In genomic region chr11:95210185-95211030, GRCm38 (mm10) we compare ENCODE assay signal across 8 mouse cellular contexts. TPM values are rescaled to one million over a fixed set of nuclear protein-coding genes. Genes with fewer than 3 reads are reported as not detected.
DNase-seq lines count a peak whose midpoint lies in the region; ATAC-seq lines count a peak whose summit lies in the region.

No protein-coding gene starts in this region.

- peak; percentile 96 for ATAC-seq in lung, embryonic 16.5 days (ENCODE audit: low read depth)
- peak; percentile 90 for ATAC-seq in stomach, embryonic 16.5 days (ENCODE audit: insufficient read depth, low FRiP score)
- ATAC-seq in cerebellum, adult (ENCODE audit: insufficient number of reproducible peaks, low FRiP score, low TSS enrichment) = no peak

- H3K4me3 ChIP-seq in forebrain, embryonic 10.5 days = peak overlapping the region; percentile 45
- H3K4me3 ChIP-seq in lung, embryonic 16.5 days (ENCODE audit: low read length) = peak overlapping the region; percentile 33
- peak overlapping the region; percentile 35 for H3K4me3 ChIP-seq in stomach, embryonic 16.5 days (replicated peaks; ENCODE audit: low read length)

- 2% methylated on average over 22 of the region's 22 CpGs for WGBS in forebrain, embryonic 10.5 days
- WGBS in lung, embryonic 16.5 days = 2% methylated on average over 22 of the region's 22 CpGs
- WGBS in stomach, embryonic 16.5 days = 2% methylated on average over 22 of the region's 22 CpGs

- H3K9me3 ChIP-seq in forebrain, embryonic 10.5 days = no peaks in the 10 kb centered on the region
- no peaks in the 10 kb centered on the region for H3K9me3 ChIP-seq in lung, embryonic 16.5 days (ENCODE audit: control insufficient read depth, low read length)
- no peaks in the 10 kb centered on the region for H3K9me3 ChIP-seq in stomach, embryonic 16.5 days (replicated peaks; ENCODE audit: control insufficient read depth, low read length)

- peaks cover 75% of the 10 kb centered on the region for H3K27me3 ChIP-seq in forebrain, embryonic 10.5 days (ENCODE audit: poor library complexity, severe bottlenecking)
- no peaks in the 10 kb centered on the region for H3K27me3 ChIP-seq in lung, embryonic 16.5 days (ENCODE audit: control insufficient read depth, insufficient read depth, low read depth, low read length)
- H3K27me3 ChIP-seq in stomach, embryonic 16.5 days (ENCODE audit: control insufficient read depth, insufficient read depth, low read length) = no peaks in the 10 kb centered on the region

- H3K4me1 ChIP-seq in forebrain, embryonic 10.5 days = peaks cover 45% of the 10 kb centered on the region
- peaks cover 20% of the 10 kb centered on the region for H3K4me1 ChIP-seq in lung, embryonic 16.5 days (replicated peaks; ENCODE audit: control insufficient read depth, insufficient read depth, low read length)
- peaks cover 30% of the 10 kb centered on the region for H3K4me1 ChIP-seq in stomach, embryonic 16.5 days (ENCODE audit: control insufficient read depth, insufficient read depth, low read length)

- no peaks in the 10 kb centered on the region for H3K36me3 ChIP-seq in forebrain, embryonic 10.5 days (replicated peaks)
- no peaks in the 10 kb centered on the region for H3K36me3 ChIP-seq in lung, embryonic 16.5 days (ENCODE audit: control insufficient read depth, insufficient read depth, low read length)
- no peaks in the 10 kb centered on the region for H3K36me3 ChIP-seq in stomach, embryonic 16.5 days (ENCODE audit: control insufficient read depth, insufficient read depth, low read length)

- peak; percentile 32 for DNase-seq in ovary, postnatal 14 days (ENCODE audit: low spot score)
- DNase-seq in ovary, postnatal 10 days (ENCODE audit: low spot score) = no peak
- peak; percentile 71 for DNase-seq in forebrain, embryonic 10.5 days (ENCODE audit: extremely low spot score, low spot score)
- DNase-seq in kidney, adult 8-10 months = peak; percentile 15 to 36
- no peak for DNase-seq in c-Kit-positive CD71-positive TER-119-positive erythroid progenitor cells, embryonic 14.5 days (ENCODE audit: low spot score)

- H3K9ac ChIP-seq in lung, embryonic 16.5 days (ENCODE audit: low read length) = peak overlapping the region; percentile 32
- peak overlapping the region; percentile 54 for H3K9ac ChIP-seq in stomach, embryonic 16.5 days (ENCODE audit: low read length)

- peak overlapping the region; percentile 58 for H3K4me2 ChIP-seq in lung, embryonic 16.5 days (ENCODE audit: low read depth, low read length)
- peak overlapping the region; percentile 66 for H3K4me2 ChIP-seq in stomach, embryonic 16.5 days (ENCODE audit: low read depth, low read length)

- peak overlapping the region; percentile 73 for H3K27ac ChIP-seq in forebrain, embryonic 10.5 days
- peak overlapping the region; percentile 74 for H3K27ac ChIP-seq in lung, embryonic 16.5 days (ENCODE audit: low read length)
- no peak overlapping the region; the same call in none of the 2 replicates for H3K27ac ChIP-seq in stomach, embryonic 16.5 days (ENCODE audit: low read length)

RNA-seq across cellular contexts. Expression of gene Tac4, which starts 50.9 kb away (rescaled TPM):
- polyA plus RNA-seq in forebrain, embryonic 10.5 days (2016; fragmentation: Nextera tagmentation; extraction: Ambion mirVana) = not detected in 2 replicates
- polyA plus RNA-seq in lung, embryonic 16.5 days (2015; fragmentation: Nextera tagmentation; extraction: Ambion mirVana) = not detected in 2 replicates
- polyA plus RNA-seq in stomach, embryonic 16.5 days (2015; fragmentation: Nextera tagmentation; extraction: Ambion mirVana) = 0.10 and 0.24 TPM in 2 replicates

Comparison
In these comparisons a context has a peak if more than half of its experiments do, and no peak if none do; other contexts are left out.
1. DNase-seq: peak in ovary, postnatal 14 days (single experiment), forebrain, embryonic 10.5 days (single experiment) and kidney, adult 8-10 months (2 of 2); none in ovary, postnatal 10 days (single experiment) and c-Kit-positive CD71-positive TER-119-positive erythroid progenitor cells, embryonic 14.5 days (single experiment).
2. Peak in every context shown above with its lines, with median percentiles within 50 percentile points of each other: H3K4me3 ChIP-seq.